Mouse (Mus musculus) kidney, embryonic 16.5 days (tissue): ENCODE results near the gene Enpp5. TPM values are rescaled to one million over a fixed set of nuclear protein-coding genes. Genes with fewer than 3 reads are reported as not detected.

Experiments
- ATAC-seq: fragments of 200-750 bp; cut with Nextera tagmentation; 2 replicates; pipeline ENCODE4 v1.8.0; 2017; ENCODE audit warnings: moderate TSS enrichment; ENCODE audit not compliant: low FRiP score, low TSS enrichment
- H3K27ac ChIP-seq: fragments of 300-500 bp; sonication (generic); 2 replicates; pipeline ENCODE4 v1.5.1; 2014; ENCODE audit warnings: low read length
- H3K27me3 ChIP-seq: fragments of 300-500 bp; sonication (generic); 2 replicates; pipeline ENCODE4 v1.6.1; 2014; ENCODE audit warnings: low read length, control low read depth, mixed read lengths; ENCODE audit not compliant: insufficient read depth
- H3K36me3 ChIP-seq: fragments of 300-500 bp; sonication (generic); 2 replicates; pipeline ENCODE4 v1.6.1; 2014; ENCODE audit warnings: low read length, control low read depth, mixed read lengths; ENCODE audit not compliant: insufficient read depth
- H3K4me1 ChIP-seq: fragments of 300-500 bp; sonication (generic); 2 replicates; pipeline ENCODE4 v1.6.1; 2014; ENCODE audit warnings: low read length, control low read depth, mixed read lengths; ENCODE audit not compliant: insufficient read depth
- H3K4me2 ChIP-seq: fragments of 300-500 bp; sonication (generic); replicated peaks from 2 replicates; pipeline ENCODE4 v1.6.1; 2014; ENCODE audit warnings: low read depth, low read length
- H3K4me3 ChIP-seq: fragments of 300-500 bp; sonication (generic); 2 replicates; pipeline ENCODE4 v1.5.1; 2014; ENCODE audit warnings: mild to moderate bottlenecking, low read length
- H3K9ac ChIP-seq: fragments of 300-500 bp; sonication (generic); replicated peaks from 2 replicates; pipeline ENCODE4 v1.6.1; 2014; ENCODE audit warnings: low read length
- H3K9me3 ChIP-seq: fragments of 300-500 bp; sonication (generic); 2 replicates; pipeline ENCODE4 v1.6.1; 2016; ENCODE audit warnings: low read length, control low read depth
- WGBS: fragments of 180-500 bp; shearing (Covaris S2); extraction: QIAGEN DNeasy Blood & Tissue Kit; methylation state at CpG from one replicate; pipeline ENCODE4 v1.1.7; 2014; 5-methylcytosine and 5-hydroxymethylcytosine counted together
- polyA plus RNA-seq: library from polyadenylated mRNA; unstranded; fragments of >200 nt; fragmentation: Nextera tagmentation; extraction: Ambion mirVana; gene quantifications from 2 replicates; pipeline ENCODE4 v1.2.1, GENCODE M21; 2015

Enpp5 gene
- 30.6 and 32.3 TPM in 2 replicates for polyA plus RNA-seq

DNA sequence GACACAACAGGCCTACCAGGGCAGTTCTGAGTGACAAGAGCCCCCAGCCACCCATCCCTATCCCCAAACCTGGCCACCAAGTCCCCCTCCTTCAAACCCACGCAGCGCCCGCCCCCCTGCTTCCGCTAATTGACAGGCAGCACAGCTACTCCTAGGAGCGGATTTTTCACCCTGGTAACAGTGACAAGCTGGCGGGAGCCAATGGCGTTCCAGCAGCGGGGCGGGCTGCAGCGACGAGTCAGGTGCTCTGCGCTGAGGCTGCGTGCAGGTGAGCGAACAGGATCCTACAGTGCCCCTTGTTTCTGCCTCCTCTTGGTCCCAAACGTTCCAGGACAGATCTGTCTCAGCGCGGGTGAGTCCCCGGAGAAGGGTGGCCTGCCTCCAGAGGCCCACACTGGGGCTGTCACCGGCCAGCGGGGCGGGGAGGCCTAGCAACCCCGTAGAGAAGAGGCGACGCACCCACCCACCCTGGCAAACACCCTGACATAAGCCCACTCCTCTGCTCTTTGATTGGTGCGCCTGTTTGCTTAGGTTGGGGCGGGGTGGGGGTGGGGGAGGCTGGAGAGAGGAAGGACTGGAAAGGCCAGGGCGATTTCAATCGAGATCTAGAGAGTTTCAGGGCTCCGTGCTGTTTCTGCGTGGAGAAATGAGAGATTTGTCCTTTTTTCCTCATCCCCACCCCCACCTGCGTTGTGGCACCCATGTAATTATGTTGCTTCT is at the start of gene Enpp5:
Enpp5 (plus strand) TSS at position 183 of the 720 bp plus-strand sequence.
- peak; percentile 98 for ATAC-seq
- Histone ChIP-seq H3K9ac (peak within 1 kb of the TSS; percentile 77), H3K4me1 (no peaks in the 10 kb centered on the region), H3K27ac (peak within 1 kb of the TSS; percentile 78), H3K4me3 (peak within 1 kb of the TSS; percentile 73), H3K27me3 (no peaks in the 10 kb centered on the region), H3K4me2 (peak within 1 kb of the TSS; percentile 79), H3K36me3 (0 out of 2 replicates have a peak, but pooled peaks cover 3% of the 10 kb centered on the region), H3K9me3 (no peaks in the 10 kb centered on the region)
- WGBS, result under 1% methylated on average over 31 of the region's 31 CpGs

DNA sequence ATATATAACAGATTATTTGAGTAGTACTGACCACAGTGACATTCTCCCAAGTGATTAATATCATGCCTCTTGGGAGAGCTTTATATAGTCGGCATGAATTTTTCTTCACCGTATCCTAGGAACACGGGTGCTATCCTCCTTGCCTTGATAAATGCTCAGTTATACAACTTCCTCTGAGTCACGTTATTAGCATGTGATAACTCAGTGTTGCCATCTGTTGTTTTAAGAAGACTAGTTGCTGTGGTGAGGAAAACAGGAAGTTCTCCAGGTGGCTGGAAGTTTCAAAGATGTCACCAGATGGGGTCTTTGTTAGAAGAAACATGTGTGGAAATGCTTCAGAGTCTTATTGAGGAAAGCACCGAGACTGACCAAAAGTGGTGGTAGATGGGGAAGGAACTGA is 49.0 kb upstream of the Enpp5 start:
- H3K9ac ChIP-seq, result no peak overlapping the region
- H3K4me3 ChIP-seq, result no peak overlapping the region
- no peak overlapping the region for H3K27ac ChIP-seq
- no peaks in the 10 kb centered on the region for H3K36me3 ChIP-seq
- ATAC-seq, result no peak
- WGBS, result 64% methylated on average over 5 of the region's 5 CpGs
- no peaks in the 10 kb centered on the region for H3K27me3 ChIP-seq
- peaks cover 8% of the 10 kb centered on the region; the same call in 1 of the 2 replicates for H3K4me1 ChIP-seq
- H3K4me2 ChIP-seq, result no peak overlapping the region
- H3K9me3 ChIP-seq, result no peaks in the 10 kb centered on the region

DNA sequence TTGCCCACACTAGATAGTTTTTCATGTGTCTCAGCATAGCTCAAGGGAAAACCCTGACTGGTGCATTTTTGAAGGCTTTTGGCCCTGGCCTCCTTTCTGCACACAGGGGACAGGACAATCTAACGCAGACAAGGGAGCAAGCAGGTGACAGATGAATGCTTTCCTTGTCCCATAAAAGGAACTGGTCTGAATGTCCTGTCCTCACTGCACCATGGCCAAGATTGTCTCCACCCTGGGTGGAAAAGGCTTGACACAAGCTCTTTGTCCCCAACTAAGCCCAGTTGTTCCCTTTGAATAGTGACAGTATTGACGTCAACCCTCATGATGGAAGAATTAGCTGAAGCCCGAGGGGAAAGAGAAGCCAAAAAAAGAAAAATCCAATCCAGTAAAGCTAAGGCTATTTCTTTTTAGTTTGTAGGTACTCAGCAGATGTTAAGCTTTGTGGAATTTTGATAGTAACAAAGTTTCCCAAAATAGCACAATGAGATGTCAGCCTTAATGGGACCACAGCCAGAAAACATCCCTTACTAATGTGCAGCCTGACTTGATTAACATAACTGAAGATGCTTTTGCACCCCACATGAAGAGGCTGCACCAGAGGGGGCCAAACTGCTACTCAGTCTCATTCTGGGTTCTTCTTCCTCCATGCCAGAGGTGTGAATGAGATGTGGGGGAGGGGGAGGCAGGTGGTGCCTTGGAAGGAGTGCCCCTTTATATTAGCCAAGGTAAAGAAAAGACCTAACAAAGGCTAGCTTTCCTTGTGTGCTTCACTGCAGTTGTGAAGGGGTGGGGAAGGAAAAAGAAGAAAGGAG is 47.6 kb upstream of the Enpp5 start:
- Histone ChIP-seq H3K4me1 (peaks cover 7% of the 10 kb centered on the region; the same call in 1 of the 2 replicates), H3K4me2 (no peak overlapping the region), H3K27me3 (no peaks in the 10 kb centered on the region), H3K9me3 (no peaks in the 10 kb centered on the region), H3K4me3 (no peak overlapping the region), H3K27ac (no peak overlapping the region), H3K36me3 (no peaks in the 10 kb centered on the region), H3K9ac (no peak overlapping the region)
- no peak for ATAC-seq
- 68% methylated on average over 3 of the region's 3 CpGs for WGBS

DNA sequence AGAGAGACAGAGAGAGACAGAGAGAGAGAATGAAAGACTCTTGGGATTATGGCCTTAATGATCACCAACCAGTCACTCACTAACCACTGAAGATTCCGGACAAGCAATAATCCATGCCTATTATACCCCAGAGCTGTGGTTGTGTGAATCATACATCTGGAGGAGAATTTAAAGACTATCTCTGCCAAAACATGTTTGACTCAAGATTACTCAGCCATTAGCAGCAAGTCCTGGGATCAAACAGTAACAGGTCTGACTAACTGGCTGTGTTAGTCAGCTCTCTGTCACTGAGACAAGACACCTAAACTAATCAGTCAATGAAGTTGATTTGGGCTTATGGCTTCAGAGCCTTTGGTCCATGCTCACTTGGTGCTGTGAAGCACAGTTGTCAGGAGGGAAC is 43.6 kb upstream of the Enpp5 start:
- Histone ChIP-seq H3K4me2 (no peak overlapping the region), H3K36me3 (no peaks in the 10 kb centered on the region), H3K27me3 (no peaks in the 10 kb centered on the region), H3K9ac (no peak overlapping the region), H3K9me3 (no peaks in the 10 kb centered on the region), H3K4me1 (no peaks in the 10 kb centered on the region), H3K27ac (no peak overlapping the region), H3K4me3 (no peak overlapping the region)
- 88% methylated on average over 1 of the region's 1 CpGs for WGBS
- no peak for ATAC-seq

DNA sequence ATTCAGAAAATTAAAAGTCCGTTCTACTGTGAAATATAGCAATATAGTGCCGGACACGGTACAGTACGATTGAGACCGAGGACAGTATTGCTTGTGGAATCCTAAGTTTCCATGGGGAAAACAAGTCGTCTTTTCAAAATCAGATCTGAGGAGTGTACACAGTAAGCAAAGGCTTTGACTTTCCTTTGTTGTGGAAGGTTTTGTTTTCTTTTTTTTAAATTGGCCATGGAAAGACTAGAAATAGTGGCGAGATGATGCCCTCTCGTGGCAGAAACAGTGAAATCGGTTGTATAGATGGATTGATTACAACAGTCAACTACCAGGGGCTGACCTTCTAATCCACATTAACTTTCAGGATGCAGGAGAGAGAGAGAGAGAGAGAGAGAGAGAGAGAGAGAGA is 40.0 kb upstream of the Enpp5 start:
- Histone ChIP-seq H3K36me3 (no peaks in the 10 kb centered on the region), H3K4me1 (no peaks in the 10 kb centered on the region), H3K9ac (no peak overlapping the region), H3K27me3 (no peaks in the 10 kb centered on the region), H3K9me3 (no peaks in the 10 kb centered on the region), H3K4me2 (no peak overlapping the region), H3K4me3 (no peak overlapping the region), H3K27ac (no peak overlapping the region)
- no peak for ATAC-seq
- WGBS, result 61% methylated on average over 9 of the region's 9 CpGs

DNA sequence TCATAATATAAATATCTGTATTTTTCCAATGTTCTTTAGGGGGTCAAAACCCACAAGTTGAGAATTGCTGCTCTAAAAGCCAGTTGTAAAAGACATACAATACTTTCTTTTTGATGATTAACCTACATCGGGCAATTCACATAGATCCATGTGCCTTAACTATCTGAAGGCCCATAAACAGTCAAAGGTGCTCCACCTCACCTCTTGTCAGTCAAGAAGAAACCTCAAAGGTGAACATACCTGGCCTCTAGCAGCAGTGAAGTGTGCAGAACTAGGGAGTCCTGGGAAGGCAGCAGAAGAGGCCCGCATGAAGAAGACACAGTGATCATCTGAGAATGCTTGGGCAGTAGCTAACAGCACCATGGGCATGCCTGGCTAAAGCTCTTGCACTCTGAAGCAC is 38.2 kb upstream of the Enpp5 start:
- Histone ChIP-seq H3K4me2 (no peak overlapping the region), H3K9me3 (no peaks in the 10 kb centered on the region), H3K4me3 (no peak overlapping the region), H3K36me3 (no peaks in the 10 kb centered on the region), H3K27ac (no peak overlapping the region), H3K9ac (no peak overlapping the region), H3K4me1 (no peaks in the 10 kb centered on the region), H3K27me3 (no peaks in the 10 kb centered on the region)
- no peak for ATAC-seq
- 88% methylated on average over 2 of the region's 2 CpGs for WGBS

DNA sequence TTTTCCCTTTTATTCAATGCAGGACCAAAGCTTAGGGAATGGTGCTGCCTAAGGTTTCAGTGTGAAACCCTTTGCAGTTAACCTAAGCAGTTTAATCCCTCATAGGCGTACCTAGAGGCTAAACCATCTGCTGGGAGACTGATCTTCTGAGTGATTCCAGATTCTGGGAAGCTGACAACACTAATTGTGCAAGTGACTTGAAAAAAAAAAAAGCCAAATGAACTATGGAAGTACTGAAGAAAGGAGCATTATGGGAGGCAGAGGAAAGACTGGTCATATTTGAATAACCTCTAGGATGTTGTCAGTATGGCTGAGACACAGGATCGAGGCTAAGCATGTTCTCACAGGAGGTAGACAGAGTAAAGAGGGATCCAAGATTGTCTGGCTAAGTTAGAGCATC is 36.3 kb upstream of the Enpp5 start:
- no peak overlapping the region for H3K4me2 ChIP-seq
- H3K36me3 ChIP-seq, result no peaks in the 10 kb centered on the region
- WGBS, result 83% methylated on average over 2 of the region's 2 CpGs
- H3K4me1 ChIP-seq, result no peaks in the 10 kb centered on the region
- no peak overlapping the region for H3K4me3 ChIP-seq
- no peak overlapping the region for H3K9ac ChIP-seq
- H3K27me3 ChIP-seq, result no peaks in the 10 kb centered on the region
- H3K27ac ChIP-seq, result no peak overlapping the region
- no peaks in the 10 kb centered on the region for H3K9me3 ChIP-seq
- ATAC-seq, result no peak

DNA sequence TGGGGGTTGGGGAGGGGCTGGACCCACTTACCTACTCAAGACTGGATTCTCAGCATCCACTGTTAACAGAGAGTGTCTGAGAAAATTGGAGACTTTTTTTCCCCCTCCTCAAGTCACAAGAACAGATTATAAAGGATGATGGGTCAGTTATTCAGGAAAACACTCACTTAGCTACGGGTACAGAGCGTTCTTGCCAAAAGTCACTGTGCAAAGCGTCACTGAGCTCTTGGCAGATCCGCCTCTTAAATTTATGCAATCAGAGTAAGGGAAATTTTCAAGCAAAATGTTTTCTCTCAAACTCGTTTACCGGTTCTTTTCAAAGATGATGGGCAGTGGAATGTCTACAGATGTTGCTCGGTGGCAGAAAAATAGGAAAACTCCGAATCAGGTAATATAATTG is 35.8 kb upstream of the Enpp5 start:
- whole genome bisulfite sequencing, result 81% methylated on average over 8 of the region's 8 CpGs
- no peaks in the 10 kb centered on the region for H3K36me3 ChIP-seq
- no peaks in the 10 kb centered on the region for H3K27me3 ChIP-seq
- no peaks in the 10 kb centered on the region for H3K4me1 ChIP-seq
- H3K27ac ChIP-seq, result no peak overlapping the region
- no peak overlapping the region for H3K4me2 ChIP-seq
- ATAC-seq, result no peak
- H3K4me3 ChIP-seq, result no peak overlapping the region
- no peak overlapping the region for H3K9ac ChIP-seq
- H3K9me3 ChIP-seq, result no peaks in the 10 kb centered on the region

DNA sequence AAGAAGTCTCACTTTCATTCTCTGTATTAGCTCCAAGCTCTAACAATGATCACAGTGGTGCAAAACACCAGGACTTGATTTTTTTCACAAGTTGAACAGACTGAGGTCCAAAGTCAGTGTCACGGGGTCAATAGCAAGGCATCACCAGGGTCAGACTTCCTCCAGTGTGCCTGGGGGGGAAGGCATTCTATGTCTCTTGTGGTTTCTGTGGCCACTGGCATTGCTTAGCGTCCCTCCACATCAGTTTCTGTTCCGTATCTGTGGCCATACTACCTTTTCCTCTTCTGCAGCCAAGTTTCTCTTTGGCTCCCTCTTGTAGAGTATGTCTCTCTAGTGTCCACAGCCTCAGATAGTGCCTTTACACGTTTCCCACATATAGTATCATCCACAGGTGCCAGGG is 25.2 kb upstream of the Enpp5 start:
- Histone ChIP-seq H3K4me3 (no peak overlapping the region), H3K4me2 (no peak overlapping the region), H3K4me1 (no peaks in the 10 kb centered on the region), H3K9me3 (no peaks in the 10 kb centered on the region), H3K36me3 (no peaks in the 10 kb centered on the region), H3K9ac (no peak overlapping the region), H3K27me3 (no peaks in the 10 kb centered on the region), H3K27ac (no peak overlapping the region)
- 74% methylated on average over 4 of the region's 4 CpGs for WGBS
- no peak for ATAC-seq

DNA sequence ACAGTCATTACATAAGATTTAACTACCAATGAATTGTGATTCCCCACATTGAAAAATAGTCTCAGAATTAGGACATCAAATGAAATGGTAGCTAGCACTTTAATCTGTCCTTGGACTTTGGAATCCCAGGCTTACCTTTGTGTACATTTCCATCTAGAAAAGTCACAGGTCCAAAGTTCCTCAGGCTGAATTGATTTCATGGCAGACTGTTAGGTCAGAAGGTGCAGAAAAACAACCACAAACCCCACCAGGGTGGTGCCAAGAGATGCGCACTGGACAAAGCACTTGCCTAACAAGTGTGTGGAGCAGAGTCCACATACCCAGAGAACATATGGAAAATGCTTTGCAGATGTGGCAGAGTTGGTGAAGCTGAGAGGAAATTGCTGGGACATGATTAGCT is 21.5 kb upstream of the Enpp5 start:
- H3K4me3 ChIP-seq, result no peak overlapping the region
- H3K4me1 ChIP-seq, result peaks cover 3% of the 10 kb centered on the region; the same call in 1 of the 2 replicates
- WGBS, result 87% methylated on average over 1 of the region's 1 CpGs
- H3K9ac ChIP-seq, result no peak overlapping the region
- no peaks in the 10 kb centered on the region for H3K9me3 ChIP-seq
- no peak overlapping the region for H3K4me2 ChIP-seq
- H3K27ac ChIP-seq, result no peak overlapping the region
- H3K27me3 ChIP-seq, result no peaks in the 10 kb centered on the region
- ATAC-seq, result no peak
- H3K36me3 ChIP-seq, result no peaks in the 10 kb centered on the region
